Mouse (Mus musculus) midbrain, embryonic 16.5 days (tissue): ENCODE data around the gene Pspc1. TPM values are rescaled to one million over a fixed set of nuclear protein-coding genes. Genes with fewer than 3 reads are reported as not detected.
"Not testable (repeated sequence)": the region's sequence is repeated elsewhere in the genome, so short reads cannot be mapped to it uniquely, and the experiment has no call there.

Experiments
- ATAC-seq: fragments of 200-750 bp; cut with Nextera tagmentation; 2 replicates; pipeline ENCODE4 v1.8.0; 2017; ENCODE audit warnings: moderate TSS enrichment
- H3K27ac ChIP-seq: fragments of 300-500 bp; sonication (generic); 2 replicates; pipeline ENCODE4 v1.5.1; 2014; ENCODE audit warnings: mild to moderate bottlenecking, low read length, mixed read lengths
- H3K27me3 ChIP-seq: fragments of 300-500 bp; sonication (generic); 2 replicates; pipeline ENCODE4 v1.6.1; 2014; ENCODE audit warnings: low read depth, low read length, mixed read lengths; ENCODE audit not compliant: control insufficient read depth, insufficient read depth
- H3K36me3 ChIP-seq: fragments of 300-500 bp; sonication (generic); 2 replicates; pipeline ENCODE4 v1.6.1; 2014; ENCODE audit warnings: mild to moderate bottlenecking, low read length, moderate library complexity, mixed read lengths; ENCODE audit not compliant: control insufficient read depth, insufficient read depth
- H3K4me1 ChIP-seq: fragments of 300-500 bp; sonication (generic); 2 replicates; pipeline ENCODE4 v1.6.1; 2014; ENCODE audit warnings: mild to moderate bottlenecking, low read length, mixed read lengths; ENCODE audit not compliant: control insufficient read depth, insufficient read depth
- H3K4me2 ChIP-seq: fragments of 300-500 bp; sonication (generic); 2 replicates; pipeline ENCODE4 v1.6.1; 2014; ENCODE audit warnings: mild to moderate bottlenecking, low read length, mixed read lengths
- H3K4me3 ChIP-seq: fragments of 300-500 bp; sonication (generic); 2 replicates; pipeline ENCODE4 v1.5.1; 2014; ENCODE audit warnings: low read depth, mild to moderate bottlenecking, low read length, moderate library complexity, mixed read lengths
- H3K9ac ChIP-seq: fragments of 300-500 bp; sonication (generic); 2 replicates; pipeline ENCODE4 v1.6.1; 2014; ENCODE audit warnings: low read depth, low read length, mixed read lengths
- H3K9me3 ChIP-seq: fragments of 300-500 bp; sonication (generic); replicated peaks from 2 replicates; pipeline ENCODE4 v1.6.1; 2014; ENCODE audit warnings: mild to moderate bottlenecking, low read length, mixed read lengths; ENCODE audit not compliant: control insufficient read depth, poor library complexity, severe bottlenecking
- WGBS: fragments of 180-500 bp; shearing (Covaris S2); extraction: QIAGEN DNeasy Blood & Tissue Kit; methylation state at CpG from one replicate; pipeline ENCODE4 v1.1.7; 2014; 5-methylcytosine and 5-hydroxymethylcytosine counted together
- polyA plus RNA-seq: library from polyadenylated mRNA; unstranded; fragments of >200 nt; fragmentation: Nextera tagmentation; extraction: Ambion mirVana; gene quantifications from 2 replicates; pipeline ENCODE4 v1.2.1, GENCODE M21; 2015

The Pspc1 gene
- 38.8 and 49.1 TPM in 2 replicates for polyA plus RNA-seq

DNA sequence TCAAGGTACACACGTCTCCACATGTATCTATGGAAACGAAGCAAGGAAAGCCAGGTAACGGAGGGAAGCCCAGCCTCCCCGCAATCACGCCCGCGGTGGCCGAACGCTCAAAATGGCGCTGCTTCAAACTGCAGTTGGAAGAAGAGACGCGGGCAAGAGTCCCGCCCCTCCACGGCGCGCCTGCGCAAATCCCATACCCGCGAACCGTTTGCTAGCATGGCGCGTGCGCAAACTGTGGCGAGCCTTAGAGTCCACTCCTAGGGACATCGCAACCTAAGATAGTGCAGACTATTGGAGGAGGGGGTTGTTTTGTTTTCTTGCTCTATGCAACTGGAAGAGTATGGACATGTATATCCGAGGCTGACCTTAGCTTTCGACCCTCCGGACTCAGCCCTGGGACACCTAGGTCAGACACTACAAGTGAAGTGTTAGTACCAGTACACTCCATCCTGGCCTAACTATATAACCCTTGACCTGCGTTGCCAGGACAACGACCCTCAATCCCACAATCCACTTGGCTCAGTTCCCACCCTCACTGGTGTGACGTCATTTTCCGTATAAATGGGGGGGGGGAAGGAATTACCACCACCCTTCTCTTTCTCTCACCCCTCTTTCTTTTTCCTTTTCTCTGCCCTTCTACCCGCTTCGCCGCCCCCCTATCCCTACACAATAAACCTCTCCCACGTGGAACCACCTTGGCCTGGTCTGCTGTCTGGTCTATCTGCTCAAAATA lies at the start of gene Pspc1:
TSS of gene Pspc1 (minus strand) at position 117 of the 733 bp plus-strand sequence.
- H3K27ac ChIP-seq: peak within 1 kb of the TSS; percentile 96
- H3K9me3 ChIP-seq: no peaks in the 10 kb centered on the region
- H3K4me1 ChIP-seq: peaks cover 29% of the 10 kb centered on the region
- ATAC-seq: peak; percentile 98
- H3K36me3 ChIP-seq: no peaks in the 10 kb centered on the region
- peak within 1 kb of the TSS; percentile 90 for H3K9ac ChIP-seq
- peak within 1 kb of the TSS; percentile 69 for H3K4me2 ChIP-seq
- no peaks in the 10 kb centered on the region for H3K27me3 ChIP-seq
- WGBS: under 1% methylated on average over 36 of the region's 36 CpGs
- H3K4me3 ChIP-seq: peak within 1 kb of the TSS; percentile 94

DNA sequence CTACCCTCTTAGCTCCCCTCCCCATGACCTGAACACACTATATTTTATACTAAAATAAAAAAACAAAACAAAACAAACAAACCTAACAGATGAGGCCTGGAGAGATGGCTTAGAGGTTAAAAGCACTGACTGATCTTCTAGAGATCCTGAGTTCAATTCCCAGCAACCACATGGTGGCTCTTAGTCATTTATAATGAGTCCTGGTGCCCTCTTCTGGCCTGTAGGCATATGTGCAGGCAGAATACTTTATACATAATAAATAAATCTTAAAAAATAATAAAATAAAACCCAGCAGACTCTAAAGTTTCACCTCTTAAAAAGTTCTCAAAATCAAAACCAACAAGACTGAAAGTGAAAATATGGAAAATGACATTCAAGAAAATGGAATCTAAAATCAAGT lies 46.4 kb upstream of the Pspc1 start:
- Histone ChIP-seq H3K27ac (no peak overlapping the region), H3K4me1 (no peaks in the 10 kb centered on the region), H3K9me3 (0 out of 2 replicates have a peak, but pooled peaks cover 7% of the 10 kb centered on the region), H3K36me3 (no peaks in the 10 kb centered on the region), H3K4me3 (no peak overlapping the region), H3K9ac (no peak overlapping the region), H3K4me2 (no peak overlapping the region), H3K27me3 (no peaks in the 10 kb centered on the region)
- no peak for ATAC-seq

DNA sequence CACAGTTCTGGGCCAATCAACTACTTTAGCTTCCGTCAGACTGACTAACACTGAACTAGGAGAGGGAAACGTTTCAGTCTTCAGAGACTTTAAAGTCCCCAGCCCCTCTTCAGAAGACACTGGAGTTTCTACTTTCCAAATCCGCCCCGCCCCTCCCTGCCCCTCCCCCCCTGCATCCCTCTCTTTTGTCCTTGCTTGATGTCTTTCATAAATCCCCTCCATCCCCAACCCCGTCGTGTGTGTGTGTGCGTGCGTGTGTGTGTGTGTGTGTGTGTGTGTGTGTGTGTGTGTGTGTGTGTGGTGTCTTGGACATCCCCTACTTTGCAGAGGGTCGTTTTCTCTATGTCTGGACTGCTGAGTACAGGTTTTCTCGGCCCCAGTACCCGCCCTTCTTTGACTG lies 39.5 kb upstream of the Pspc1 start:
- H3K9ac ChIP-seq: no peak overlapping the region
- no peaks in the 10 kb centered on the region for H3K36me3 ChIP-seq
- no peak overlapping the region for H3K27ac ChIP-seq
- 7% methylated on average over 8 of the region's 11 CpGs for WGBS
- peaks cover 6% of the 10 kb centered on the region for H3K4me1 ChIP-seq
- H3K9me3 ChIP-seq: 0 out of 2 replicates have a peak, but pooled peaks cover 7% of the 10 kb centered on the region
- H3K27me3 ChIP-seq: no peaks in the 10 kb centered on the region
- no peak overlapping the region for H3K4me2 ChIP-seq
- ATAC-seq: no peak
- no peak overlapping the region for H3K4me3 ChIP-seq

DNA sequence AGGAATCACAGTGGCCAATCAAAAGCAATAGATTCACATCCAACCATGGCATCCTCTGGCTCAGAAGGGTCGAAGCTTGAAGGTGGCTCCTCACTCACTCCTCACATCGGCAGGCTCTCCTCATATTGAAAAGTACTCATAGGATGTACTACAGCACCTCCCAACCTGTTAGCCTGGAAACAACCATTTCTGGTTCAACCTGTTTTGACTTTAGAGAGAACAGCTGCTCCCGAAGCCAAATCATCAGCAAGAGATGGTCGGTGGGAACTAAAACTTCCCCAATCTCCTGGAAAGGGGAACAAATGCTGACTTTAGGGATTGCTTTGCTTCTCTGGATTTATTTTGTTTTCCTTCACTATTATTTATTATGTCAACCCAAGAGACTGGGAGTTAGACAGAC lies 39.0 kb upstream of the Pspc1 start:
- no peak for ATAC-seq
- H3K9me3 ChIP-seq: 0 out of 2 replicates have a peak, but pooled peaks cover 7% of the 10 kb centered on the region
- no peaks in the 10 kb centered on the region for H3K27me3 ChIP-seq
- H3K4me2 ChIP-seq: no peak overlapping the region
- H3K36me3 ChIP-seq: no peaks in the 10 kb centered on the region
- peaks cover 6% of the 10 kb centered on the region for H3K4me1 ChIP-seq
- no peak overlapping the region for H3K4me3 ChIP-seq
- no peak overlapping the region for H3K27ac ChIP-seq
- WGBS: 88% methylated on average over 4 of the region's 4 CpGs
- no peak overlapping the region for H3K9ac ChIP-seq

DNA sequence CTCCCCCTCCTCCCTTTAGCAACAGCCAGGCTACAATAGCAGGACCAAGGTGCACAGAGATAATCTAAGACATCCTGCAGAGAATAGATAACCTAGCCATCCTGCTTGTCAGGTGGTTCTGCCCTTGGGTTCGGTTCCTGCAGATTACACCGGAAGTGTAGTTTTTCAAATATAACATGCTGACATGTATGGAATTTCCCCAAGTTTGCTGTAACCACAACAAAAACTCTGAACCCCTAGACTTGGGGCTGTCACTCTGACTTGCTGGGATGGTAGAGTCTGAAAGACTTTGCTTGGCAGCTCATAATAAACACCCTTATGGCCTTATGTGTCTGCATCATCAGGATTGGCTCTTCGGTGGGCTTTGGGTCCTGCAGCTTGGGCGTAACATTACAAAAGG lies 38.4 kb upstream of the Pspc1 start:
- 0 out of 2 replicates have a peak, but pooled peaks cover 7% of the 10 kb centered on the region for H3K9me3 ChIP-seq
- H3K27ac ChIP-seq: no peak overlapping the region
- H3K4me3 ChIP-seq: no peak overlapping the region
- no peaks in the 10 kb centered on the region for H3K27me3 ChIP-seq
- H3K4me1 ChIP-seq: peaks cover 6% of the 10 kb centered on the region
- H3K4me2 ChIP-seq: no peak overlapping the region
- no peaks in the 10 kb centered on the region for H3K36me3 ChIP-seq
- 93% methylated on average over 4 of the region's 4 CpGs for WGBS
- H3K9ac ChIP-seq: no peak overlapping the region
- no peak for ATAC-seq

DNA sequence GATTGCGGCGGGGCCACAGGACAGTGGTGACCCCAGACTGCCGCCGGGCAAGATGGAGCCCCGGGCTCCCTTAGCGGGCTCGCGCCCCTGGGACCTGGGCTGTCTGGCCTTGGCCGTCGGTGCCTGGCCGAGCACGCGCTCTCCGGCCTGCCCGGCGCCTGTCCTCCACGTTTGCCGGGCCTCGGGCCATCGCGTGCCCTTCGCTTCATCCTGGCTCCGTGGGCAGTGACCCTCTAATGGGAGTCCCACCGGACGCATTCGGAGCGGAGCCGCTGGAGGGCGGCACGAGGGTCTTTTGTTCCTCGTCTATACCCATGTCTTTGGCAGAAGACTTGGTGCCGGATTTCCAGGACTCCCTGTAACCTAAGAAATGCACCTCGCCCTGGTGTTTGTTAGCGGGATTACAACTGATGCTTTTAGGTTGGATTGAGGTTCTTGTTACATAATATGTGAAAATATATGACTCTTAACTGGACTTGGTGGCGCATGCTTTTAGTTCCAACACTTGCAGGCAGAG lies 34.5 kb upstream of the Pspc1 start:
- Histone ChIP-seq H3K9ac (peak overlapping the region; percentile 83), H3K4me3 (peak overlapping the region; percentile 58), H3K4me2 (peak overlapping the region; percentile 64), H3K9me3 (no peaks in the 10 kb centered on the region), H3K27me3 (no peaks in the 10 kb centered on the region), H3K4me1 (peaks cover 18% of the 10 kb centered on the region), H3K27ac (peak overlapping the region; percentile 94), H3K36me3 (no peaks in the 10 kb centered on the region)
- ATAC-seq: peak; percentile 57
- under 1% methylated on average over 35 of the region's 35 CpGs for WGBS

DNA sequence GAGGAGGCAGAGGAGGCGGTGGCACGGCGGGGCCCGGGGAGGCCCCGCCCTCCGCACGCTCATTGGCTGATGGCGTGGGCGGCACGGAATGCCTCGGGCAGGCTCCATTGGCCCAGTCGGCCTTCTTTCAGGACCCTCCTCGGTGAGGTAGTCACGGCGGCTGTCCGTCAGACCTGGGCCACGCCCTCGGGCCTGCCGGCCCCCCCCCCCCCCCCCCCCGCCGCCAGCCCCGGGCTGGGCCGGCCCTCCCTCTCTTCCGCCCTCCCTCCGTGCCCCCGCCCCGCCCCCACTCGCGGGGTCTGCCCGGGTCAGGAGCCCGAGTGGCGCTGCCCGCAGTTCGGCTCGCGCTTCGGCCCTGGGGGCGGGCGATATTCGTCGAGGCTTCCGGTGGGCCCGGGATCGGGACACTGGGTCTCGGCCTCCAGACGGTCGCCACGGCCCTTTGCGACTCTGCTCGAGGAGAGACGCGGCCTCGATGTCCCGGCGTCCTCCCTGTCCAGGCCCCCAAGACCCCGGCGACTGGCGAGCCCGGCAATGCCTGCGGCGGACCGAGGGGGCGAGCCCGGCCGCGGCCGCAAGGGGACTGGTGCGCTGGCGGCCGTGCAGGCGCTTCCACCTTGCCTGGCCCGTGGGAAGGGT lies 33.7 kb upstream of the Pspc1 start, which contains the start of gene Zmym5:
TSS of gene Zmym5 (minus strand) at position 16 of the 639 bp plus-strand sequence.
- peak; percentile 98 for ATAC-seq
- peaks cover 20% of the 10 kb centered on the region for H3K4me1 ChIP-seq

DNA sequence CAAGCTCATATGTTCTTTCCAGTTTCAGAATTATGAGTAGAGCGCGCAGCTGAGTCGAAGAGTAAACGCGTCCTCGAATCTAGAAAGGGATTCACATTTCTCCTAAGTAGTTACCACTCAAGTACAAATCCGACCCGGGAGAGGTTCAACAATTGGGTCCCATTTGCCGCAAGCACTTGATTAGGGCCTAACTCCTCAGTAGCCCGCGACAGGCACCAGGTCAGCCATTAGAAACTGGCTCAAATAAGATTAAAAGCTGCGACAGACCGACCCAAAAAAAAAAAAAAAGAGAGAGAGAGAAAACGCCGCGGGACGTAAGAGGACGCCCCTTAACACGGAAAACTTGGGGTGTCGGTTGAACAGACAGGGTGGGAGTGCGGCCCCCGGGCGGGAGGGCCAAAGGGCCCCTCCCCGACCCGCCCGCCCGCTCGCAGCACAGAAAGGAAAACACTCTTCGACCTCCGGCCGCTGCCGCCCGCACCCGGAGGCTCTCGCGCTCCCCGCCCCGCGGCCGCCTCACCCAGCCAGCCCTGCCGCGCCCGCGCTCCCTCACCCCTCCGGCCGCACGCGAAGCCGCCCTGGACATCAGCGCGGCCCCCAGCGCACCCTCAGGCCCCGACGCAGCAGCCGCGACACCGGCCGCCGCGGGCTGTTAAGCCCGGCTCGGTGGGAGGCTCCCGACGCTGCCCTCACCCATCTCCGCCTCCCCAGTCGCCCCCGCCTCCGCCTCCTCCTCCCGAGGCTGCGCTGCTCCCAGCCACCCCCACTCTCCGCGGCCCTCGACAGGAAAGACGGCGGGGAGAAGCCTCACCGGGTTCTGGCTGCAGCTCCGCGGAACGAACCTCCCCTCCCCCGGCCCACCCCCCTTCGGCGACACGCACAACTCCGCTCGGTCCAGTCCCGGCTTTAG lies 32.9 kb upstream of the Pspc1 start:
- under 1% methylated on average over 40 of the region's 86 CpGs for whole genome bisulfite sequencing
- not testable (repeated sequence) for H3K27me3 ChIP-seq, ATAC-seq, H3K36me3 ChIP-seq, H3K9me3 ChIP-seq
- Histone ChIP-seq H3K4me1 (peaks cover 20% of the 10 kb centered on the region), H3K9ac (peak overlapping the region; percentile 74), H3K4me2 (peak overlapping the region; percentile 71), H3K4me3 (peak overlapping the region; percentile 65), H3K27ac (peak overlapping the region; percentile 85)

More for the DNA sequence above, 33.7 kb upstream of the Pspc1 start, which contains the start of gene Zmym5:
- Histone ChIP-seq H3K4me2 (peak within 1 kb of the TSS; percentile 71), H3K4me3 (peak within 1 kb of the TSS; percentile 65), H3K9ac (peak within 1 kb of the TSS; percentile 83), H3K27ac (peak within 1 kb of the TSS; percentile 94)
- WGBS: 0% methylated on average over 25 of the region's 72 CpGs
- H3K27me3 ChIP-seq, H3K36me3 ChIP-seq, H3K9me3 ChIP-seq: not testable (repeated sequence)
